Mouse (Mus musculus) kidney, postnatal 25 days (tissue): Measurements from ENCODE around the gene Gm20503.

Experiments
- DNase-seq, 2 experiments: peaks; one replicate each; pipeline ENCODE4 v3.0.0; 2021; ENCODE audit warnings: mixed read lengths in 2 of 2

The Gm20503 gene

DNA sequence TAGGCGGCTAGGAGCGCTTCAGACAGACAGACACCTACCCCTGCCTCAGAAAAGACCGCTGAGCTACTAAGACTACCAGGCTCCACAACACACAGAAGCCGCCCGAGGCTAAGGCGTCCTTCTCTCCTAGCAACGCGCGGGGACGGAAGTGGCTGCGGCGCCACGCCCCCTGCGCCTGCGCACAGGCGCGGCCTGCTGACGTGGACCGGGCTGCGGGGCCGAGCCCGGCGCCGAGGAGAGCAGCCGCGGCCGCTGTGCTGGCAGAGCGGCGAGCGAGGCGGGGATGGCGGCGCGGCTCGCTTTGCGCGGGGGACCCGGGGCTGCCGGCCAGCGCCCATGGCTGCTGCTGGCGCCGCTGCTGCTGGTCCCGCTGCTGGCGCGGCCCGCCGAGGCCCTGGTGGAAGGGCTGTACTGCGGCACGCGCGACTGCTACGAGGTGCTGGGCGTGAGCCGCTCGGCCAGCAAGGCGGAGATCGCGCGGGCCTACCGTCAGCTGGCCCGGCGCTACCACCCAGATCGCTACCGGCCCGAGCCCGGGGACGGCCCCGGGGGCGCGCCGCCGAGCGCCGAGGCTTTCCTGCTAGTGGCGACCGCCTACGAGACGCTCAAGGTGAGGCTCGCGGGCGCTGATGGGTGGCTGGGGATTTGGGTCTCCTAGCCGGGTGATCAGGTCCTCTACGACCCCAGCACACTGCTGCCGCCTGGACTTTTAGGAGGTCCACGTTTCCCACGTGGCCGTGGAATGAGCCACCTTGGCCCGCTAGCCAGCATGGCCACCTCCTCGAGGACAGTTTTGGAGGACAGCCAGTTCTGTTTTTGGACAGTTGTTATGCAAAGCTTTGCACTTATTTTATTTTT is at the start of gene Gm20503:
Gene Gm20503, plus strand, starts transcription at position 263 of the 858 bp plus-strand sequence.
- peak; percentile 91 to 96 for DNase-seq

DNA sequence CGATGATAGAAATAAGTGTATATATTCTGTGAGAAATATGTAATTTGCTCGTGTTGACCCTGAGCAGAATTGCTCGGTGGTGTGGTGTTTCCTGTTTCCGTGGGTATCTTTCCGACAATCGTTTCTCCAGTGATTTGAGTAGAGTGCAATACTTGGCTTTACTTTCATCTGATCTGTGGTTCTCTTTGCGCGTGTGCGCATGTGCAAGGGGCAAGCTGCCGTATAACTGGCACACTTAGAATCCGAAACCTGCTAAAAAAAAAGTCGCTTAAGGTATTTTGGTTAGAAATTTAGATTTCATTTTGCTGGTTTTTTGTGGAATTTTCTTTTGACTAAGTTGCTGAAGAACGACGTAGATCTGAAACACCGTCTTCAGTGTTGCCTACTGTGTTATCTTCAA is 41.3 kb upstream of the Gm20503 start:
- DNase-seq = no peak

DNA sequence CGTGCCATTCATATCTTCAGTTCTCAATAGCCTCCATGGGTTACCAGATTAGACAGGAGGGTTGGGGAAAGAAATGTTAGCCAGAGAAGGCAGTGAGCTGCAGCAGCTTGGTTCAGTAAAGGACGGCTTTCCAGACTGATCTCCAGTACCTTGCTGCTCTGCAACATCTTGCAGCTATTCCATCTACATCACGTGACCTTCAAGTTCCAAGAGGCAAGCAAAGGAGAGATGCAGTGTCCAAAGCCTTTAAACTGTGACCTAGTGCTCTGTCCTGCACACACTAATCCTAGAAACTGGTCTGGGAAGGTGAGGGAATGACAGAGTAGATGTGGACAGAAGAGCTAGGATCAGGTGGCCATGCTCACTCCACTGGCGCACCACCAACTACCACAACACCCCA is 39.7 kb upstream of the Gm20503 start:
- DNase-seq = no peak

DNA sequence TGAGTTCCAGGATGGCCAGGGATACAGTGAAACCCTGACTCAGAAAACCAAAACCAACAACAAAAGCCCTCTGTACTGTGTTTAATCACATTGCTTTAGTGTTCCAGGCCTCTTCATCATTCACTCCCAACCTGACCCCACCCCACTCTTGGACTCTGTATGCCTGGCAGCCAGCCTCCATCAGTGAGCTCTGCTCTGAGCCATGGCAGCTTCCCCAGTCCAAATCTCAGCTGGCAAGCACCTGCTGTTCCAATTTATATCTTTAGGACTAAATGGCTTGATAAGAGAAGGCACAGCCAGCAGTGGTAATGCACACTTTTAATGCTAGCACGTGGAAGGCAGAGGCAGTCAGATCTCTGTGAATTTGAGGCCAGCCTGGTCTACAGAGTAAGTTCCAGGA is 37.9 kb upstream of the Gm20503 start:
- DNase-seq = no peak

DNA sequence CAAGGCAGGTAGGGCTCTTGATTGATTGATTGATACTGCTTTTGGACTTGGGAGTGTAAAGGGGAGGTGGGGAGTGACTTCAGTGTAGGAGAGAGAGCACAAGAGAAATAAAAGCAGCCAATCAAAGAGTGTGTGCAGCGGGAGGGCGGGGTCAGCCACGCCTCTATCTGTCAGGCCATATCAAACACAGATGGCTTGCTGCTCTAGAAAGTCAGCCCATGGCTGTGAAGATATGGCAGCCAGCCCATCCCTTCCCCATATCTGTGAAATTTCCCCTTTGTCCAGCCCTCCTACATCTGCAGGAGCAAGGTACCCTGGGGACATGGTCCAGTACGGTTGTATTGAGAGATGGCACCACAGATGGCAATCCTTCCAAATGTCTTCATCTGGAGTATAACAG is 32.3 kb upstream of the Gm20503 start:
- DNase-seq = no peak

DNA sequence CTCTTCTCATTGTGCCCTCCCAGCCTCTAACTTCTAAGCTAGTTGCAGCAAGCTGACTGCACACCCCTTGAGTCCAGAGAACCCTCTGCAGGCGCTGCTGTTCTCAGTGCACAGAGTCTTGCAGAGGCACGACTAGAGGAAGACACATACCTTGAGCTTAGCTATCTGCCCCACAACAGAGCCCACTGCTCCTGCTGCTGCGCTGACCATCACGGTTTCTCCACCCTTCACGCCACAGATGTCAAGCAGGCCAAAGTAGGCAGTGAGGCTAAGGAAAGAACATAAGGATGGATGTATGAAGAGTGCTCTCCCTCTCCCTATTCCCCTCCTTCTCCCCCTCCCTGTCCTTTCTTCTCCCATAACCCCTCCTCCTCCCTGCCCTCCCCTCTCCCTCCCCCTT is 27.3 kb upstream of the Gm20503 start:
- no peak for DNase-seq

DNA sequence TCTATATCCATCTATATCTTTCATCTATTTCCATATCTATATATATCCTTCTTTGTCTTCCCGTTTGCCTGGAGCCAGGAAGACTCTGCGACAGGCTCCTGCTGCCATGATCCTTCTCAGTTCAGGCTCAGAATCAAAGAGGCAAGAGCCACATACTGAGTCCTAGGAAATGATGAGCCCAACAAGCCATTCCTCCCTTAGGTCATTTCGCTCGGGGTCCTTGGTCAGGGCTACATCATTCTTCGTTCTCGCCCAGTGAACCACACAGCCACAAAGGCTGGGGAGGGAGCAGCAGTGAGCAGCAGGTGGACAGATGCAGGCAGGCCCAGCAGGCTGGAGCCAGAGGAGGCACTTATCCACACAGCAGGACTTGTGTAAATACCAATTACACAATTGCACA is 21.6 kb upstream of the Gm20503 start:
- no peak for DNase-seq

DNA sequence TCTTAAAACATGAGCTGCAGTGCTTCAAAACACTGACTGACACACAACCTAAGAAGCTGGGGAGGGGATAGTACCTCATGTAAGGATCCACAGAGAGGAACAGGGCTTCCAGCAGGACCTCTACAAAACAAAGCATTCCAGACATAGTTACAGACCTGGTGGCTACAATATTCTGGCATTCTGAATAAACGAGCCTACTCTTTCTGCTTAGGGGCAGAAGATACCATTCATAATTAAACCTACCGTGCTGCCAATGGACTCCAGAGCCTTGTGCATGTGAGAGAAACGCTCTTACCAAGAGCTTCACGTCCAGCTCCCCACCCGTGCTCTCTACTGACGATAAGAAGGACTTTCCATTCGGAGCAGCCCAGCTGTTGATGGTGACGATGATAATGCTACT is 20.2 kb upstream of the Gm20503 start:
- no peak for DNase-seq

DNA sequence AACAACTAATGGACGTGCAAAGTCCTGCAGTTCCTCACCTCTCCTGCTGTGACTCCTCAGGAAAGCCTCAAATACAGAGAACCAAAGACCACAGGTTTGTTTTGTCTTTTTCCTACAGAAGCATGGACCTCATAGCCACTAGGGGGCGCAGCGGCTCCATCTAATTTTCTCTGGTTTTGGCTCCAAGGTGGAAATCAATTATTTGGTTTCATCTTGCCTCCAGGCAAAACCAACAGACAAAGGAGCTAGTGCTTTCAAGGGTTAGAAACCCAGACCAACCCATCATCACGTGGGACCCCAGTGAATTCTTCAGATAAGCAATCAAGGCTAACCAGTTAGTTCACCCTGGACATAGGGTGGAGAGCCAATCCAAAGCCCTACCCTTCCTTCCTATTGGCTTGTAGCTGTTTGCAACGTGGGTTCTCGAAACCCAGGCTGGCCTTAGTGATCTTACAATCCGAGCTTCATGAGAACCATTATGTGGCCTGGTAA is 17.8 kb upstream of the Gm20503 start:
- DNase-seq = peak; percentile 76 to 88

DNA sequence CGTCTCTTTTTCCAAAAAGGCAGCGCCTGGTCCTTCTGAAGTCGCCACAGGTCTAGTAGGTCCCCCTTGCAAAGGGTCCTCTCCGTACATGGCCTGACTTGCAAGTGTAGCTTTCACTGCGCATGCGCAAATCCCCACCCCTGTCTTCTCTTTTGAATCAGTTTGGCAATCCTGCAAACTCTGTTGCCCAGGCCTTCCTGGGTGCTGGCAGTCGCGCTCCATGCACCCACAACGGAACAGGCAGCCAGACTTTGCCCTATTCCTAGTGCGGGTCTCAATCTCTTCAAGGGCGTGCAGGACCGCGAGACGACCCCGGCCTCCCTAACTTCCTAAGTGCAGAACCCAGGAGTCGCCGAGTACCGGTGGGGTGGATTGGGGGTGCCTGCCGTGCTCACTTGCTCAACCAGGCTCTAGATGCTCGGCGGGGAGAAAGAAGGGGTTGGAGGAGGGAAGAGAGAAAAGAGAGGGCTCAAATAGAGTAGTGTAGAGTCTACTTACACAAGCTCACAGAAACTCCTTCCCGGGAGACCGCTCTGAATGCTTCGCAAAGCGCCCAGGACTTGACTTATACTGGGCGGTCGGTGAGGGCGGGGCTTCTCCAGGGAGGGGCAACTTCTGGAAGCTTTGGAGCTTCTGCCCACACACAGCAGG is 16.3 kb upstream of the Gm20503 start, which contains the start of gene Ptgr1:
Gene Ptgr1, minus strand, starts transcription at position 580 of the 651 bp plus-strand sequence.
- DNase-seq = peak; percentile 93 to 94

DNA sequence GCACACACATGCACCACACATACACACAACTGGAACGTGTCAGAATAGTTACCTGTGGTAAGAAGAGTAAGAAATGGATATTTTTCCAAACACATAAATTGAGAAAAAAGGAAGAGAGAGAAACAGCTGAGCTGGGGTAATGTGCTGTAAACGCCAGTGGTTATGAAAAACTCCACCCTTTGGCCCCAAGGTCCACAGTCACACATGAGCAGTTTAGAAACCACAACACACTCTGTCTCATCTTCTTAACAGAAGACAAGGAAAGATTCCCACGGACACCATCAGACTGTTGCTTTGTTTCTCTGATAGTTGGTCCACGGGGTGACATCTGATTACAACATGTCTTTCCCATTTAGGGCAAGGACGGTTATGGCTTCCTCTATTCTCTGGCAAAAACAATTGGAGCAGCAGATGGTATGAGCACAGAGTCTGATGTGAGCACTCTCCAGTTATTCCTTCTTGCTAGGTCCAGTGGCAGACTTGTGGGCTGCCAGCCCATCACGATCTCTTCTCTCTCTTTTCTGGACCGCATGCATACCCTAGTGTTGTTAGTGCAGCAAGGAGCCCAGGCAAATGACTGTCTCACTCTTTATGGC is 13.6 kb upstream of the Gm20503 start:
- peak; percentile 44 to 65 for DNase-seq

DNA sequence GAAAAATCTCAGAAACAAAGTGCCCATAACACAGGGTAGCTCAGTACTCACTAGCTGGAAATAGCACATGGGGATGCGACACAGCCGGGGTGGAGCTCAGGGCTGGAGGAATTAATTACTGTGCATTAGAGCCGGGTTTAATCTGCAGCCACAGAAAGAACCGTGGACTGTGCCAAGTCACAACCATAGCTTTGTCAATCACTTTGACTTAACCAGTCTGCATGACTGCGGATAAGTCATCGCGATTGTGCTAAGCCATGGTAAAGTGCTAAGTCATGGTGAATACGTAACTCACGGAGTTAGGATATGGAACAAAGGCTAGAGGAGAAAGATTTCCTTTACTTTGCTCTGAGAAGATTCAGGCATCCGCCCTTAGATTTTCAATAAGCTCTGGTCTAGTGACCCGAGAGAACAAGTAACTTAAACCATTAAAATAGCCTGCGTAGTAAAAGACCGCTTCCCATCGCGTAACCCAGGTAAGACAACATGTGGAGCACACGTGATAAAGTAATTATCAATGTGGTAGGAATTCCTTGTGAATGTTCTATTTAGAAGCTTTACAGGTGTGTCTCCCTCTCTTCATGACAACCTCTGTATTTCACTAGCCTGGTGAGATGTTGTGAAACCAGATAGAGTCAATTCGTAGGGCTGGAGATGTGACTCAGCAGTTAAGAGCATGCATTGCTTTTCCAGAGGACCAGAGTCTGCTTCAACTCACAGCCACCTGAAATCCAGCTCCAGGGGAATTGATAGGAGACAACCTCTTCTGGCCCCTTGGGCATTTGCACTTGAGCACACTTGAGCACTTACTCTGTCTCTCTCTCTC is 12.2 kb upstream of the Gm20503 start:
- DNase-seq = no peak

DNA sequence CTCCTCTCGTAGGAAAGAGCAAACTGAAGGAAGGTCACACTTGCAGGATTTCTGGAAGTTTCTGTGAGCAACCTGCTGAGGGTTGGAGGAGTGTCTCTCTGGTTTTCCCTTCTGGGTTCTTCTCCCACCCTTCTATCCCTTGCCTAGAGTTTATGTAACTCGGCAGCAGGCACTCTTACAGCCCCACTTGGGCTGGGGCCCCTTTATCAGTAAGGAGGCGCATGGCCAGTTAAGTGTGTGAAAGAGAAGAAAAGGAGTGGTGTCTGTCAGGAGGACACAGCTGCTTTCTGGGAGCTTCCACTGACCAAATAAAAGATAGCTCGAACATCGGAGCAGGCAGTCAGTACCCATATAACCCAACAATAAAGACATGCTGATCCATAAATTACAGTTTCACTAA is 10.8 kb upstream of the Gm20503 start:
- no peak for DNase-seq

DNA sequence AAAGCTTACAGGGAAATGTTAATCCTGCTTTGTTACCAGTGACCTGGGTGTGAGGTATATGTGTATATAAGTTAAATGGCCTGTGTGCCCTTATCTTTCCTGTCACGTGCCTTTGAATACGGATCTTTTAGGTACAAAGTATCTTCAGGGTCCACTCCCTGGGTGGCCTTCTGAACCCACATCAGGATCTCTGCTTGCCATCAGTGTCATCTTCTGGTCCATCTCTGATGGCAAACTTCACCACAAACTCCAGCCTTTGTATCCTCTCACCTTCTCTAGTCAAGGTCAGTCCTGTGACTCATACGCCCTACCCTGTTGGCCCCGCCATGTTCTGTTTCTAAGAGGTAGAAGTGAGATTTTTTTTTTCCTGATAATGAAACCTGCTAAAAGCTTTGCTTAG is 8.2 kb upstream of the Gm20503 start, which contains the start of gene Dnajc25:
Gene Dnajc25, plus strand, starts transcription at position 301 of the 400 bp plus-strand sequence.
- DNase-seq = no peak

DNA sequence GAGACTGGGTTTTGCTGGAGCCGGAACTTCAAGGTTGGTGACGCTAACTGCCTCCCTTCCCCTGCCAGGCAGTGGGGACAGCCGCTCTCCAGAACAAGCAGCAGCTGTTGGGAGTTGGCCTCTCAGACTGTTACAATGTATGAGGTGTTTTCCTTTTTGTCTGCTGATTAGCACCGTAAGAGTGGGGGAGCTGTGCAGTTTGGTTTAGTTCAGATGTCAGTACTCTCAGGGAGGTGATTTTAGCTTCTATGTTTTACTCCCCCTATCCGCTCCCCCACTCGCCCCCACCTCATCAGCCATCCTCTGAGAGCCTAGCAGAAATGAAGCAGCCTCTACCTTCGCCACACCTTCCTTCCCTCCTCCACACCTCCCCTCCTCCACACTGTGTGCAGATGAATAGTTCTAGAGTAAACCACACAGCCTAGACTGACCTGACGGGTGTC is 7.7 kb upstream of the Gm20503 start:
- no peak for DNase-seq

DNA sequence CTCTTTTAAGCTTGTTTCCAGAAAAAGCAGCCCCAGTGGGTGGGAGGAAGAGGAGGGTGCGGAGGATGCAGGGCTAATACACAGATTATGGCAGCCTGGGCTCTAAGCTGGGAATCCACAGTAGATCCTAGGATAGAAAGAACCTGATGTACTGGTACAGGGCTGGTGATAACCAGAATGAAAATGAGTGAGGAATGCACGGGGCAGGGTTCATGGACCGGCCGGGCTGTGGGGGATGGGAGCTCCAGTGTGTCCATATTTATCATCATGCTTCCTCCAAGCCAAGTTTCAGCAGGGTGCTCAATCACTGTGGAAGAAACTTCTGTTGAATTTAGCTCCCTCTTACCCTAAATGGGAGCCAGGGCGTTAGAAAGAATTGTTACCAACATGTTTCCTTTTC is 5.9 kb upstream of the Gm20503 start:
- DNase-seq = peak; percentile 62 to 81

DNA sequence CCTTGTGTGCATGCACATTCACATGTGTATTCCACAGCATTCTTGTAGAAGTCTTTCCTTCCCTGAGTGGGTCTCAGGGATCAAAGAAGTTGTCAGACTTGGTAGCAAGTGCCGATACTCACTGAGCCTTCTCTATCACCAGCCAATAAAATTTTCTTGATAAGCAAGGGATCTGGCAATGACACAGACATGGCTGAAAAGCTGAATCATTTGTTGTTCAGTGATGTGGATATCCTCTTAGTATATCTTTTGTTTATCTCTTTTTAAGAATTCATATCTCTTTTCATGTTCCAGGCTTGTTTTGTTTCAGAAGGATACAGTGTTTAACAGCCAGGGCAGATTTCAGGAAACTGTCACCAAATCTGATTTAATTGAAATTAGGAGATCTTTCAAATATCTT is 4.3 kb upstream of the Gm20503 start:
- no peak for DNase-seq

DNA sequence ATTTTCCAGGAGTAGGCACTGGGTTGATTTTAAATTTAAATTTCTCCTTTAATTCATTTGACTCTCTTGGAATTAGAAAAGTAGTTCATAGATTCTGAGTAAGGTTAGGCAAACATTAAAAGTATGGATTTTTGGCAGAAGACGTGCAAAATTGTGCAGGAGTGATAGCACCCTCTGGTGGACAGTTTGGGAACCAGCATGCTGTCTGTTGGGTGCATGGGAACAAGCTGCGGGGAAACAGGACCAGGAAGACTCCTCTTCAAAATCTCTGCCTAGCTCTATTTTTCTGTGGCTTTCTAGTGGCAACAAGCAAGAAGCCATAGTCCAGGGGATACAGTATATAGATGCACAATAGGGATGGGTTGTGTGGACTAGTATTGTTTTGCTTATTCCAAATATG is 3.3 kb upstream of the Gm20503 start:
- peak; percentile 81 to 85 for DNase-seq

DNA sequence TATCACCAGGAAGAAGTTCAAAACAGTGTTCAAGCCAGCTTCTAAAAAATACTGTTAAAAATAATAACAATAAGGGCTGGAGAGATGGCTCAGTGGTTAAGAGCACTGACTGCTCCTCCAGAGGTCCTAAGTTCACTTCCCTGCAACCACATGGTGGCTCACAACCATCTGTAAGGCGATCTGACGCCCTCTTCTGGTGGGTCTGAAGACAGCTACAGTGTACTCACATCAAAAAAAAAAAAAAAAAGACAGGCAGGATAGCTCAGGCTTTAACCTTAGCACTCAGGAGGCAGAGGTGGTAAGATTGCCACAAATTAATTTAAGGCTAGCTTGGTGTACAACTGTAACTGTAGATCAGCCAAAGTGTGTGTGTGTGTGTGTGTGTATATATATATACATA is 2.4 kb upstream of the Gm20503 start:
- peak; percentile 41 to 62 for DNase-seq

DNA sequence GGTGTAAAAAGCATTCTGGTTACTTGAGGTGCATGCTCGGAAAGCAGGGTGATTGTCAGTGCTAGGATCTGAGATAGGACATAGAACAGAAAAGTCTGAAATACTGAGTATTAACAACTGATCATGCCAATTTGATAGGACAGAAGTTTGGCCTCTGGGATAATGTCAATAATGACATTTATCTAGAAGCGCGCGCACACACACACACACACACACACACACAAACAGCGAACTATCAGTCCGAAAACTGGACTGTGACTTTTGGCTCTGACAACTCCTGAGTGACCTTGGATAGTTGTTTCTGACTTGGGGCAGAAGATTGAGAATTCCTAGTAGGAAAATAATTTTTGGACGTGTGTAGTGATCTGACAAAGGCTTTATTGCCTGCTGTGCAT is 793 bp downstream of the Gm20503 start:
- no peak for DNase-seq

DNA sequence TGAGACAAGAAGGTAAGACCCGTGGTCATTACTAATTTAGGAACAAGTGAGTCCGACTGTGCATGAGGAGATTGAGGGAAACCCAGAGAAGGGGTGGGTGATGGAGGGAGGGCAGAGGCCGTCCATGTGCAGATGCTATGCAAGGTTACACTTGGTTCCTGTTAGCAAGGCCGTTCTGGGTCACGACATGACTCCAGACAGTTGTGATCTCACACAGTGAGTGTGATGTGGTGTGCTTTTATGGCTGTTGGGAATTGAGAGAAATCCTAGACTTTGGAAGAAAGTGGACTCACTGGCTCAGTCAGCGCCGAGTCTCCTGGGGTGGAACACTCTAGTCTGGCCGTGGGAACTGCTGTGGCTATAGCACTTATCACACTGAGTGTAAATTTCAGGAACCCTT is 3.2 kb downstream of the Gm20503 start:
- no peak for DNase-seq

DNA sequence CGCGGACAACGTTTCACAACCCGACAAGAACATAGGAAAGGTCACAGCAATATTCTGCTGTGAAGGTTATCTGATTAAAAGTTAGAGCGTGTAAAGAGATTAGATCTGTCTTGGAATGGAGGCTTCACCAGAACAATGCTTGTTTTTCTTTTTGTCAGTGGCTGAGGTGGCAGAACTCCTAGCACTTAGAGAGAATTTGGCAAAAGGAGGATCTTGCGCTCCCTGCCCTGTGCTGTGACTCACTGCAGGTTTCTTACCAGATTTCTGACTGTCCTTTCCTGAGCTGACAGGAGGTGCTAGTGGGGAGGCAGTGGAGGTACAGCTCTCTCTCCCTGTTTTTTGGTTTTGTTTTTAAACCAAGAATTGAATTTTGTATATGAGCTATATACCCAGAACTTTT is 4.0 kb downstream of the Gm20503 start:
- DNase-seq = no peak

DNA sequence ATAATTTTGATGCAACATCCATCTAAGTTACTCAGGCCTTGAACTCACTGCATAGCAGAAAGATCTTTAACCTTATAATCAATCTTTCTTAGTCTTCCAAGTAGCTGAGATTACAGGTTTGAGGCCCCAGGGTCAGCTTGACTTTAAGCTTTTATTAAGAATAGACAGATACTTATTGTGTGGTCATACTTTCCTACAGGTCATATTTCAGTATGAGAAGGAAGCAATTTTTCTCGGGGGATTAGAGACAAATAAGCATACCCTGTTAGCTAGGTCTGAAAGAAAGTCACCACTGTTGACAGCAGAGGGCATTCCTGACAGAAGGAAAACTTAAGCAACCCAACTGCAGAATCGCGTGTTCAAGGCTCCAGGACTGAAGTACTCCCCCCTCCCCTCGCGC is 5.0 kb downstream of the Gm20503 start:
- DNase-seq = no peak
